Mouse (Mus musculus): ENCODE data around the gene Klhl7. TPM values are rescaled to one million over a fixed set of nuclear protein-coding genes. Genes with fewer than 3 reads are reported as not detected.
A peak's percentile ranks its signal among the peaks of the same experiment; 100 is the strongest.
"Not testable (repeated sequence)": the region's sequence is repeated elsewhere in the genome, so short reads cannot be mapped to it uniquely, and the experiment has no call there.

Klhl7 gene
- total RNA-seq, 2 experiments from 2014 or later: 87.9 to 91.3 TPM

- DNase-seq (ENCODE audit: low spot score in 2 of 2): peak in 1 of 2 experiments; percentile 46
Observed at GRCm38 (mm10) chr5:24092496-24092895, 7.9 kb upstream of the Klhl7 start.

GRCm38 (mm10) chr5:24095393-24095792 lies 5.0 kb upstream of the Klhl7 start:
- DNase-seq (ENCODE audit: low spot score in 2 of 2): no peak

- DNase-seq (ENCODE audit: low spot score in 2 of 2): no peak
Observed at GRCm38 (mm10) chr5:24095881-24096280, 4.5 kb upstream of the Klhl7 start.

- DNase-seq (ENCODE audit: low spot score in 2 of 2): peak; percentile 22 to 71
Observed at GRCm38 (mm10) chr5:24100810-24101311, 456 bp downstream of the Klhl7 start.

- peak in 1 of 2 experiments; percentile 56 for DNase-seq (ENCODE audit: low spot score in 2 of 2)
Observed at GRCm38 (mm10) chr5:24101446-24102140, 1.2 kb downstream of the Klhl7 start.

GRCm38 (mm10) chr5:24103235-24103634 lies 2.8 kb downstream of the Klhl7 start:
- DNase-seq (ENCODE audit: low spot score in 2 of 2): not testable (repeated sequence)

- DNase-seq (ENCODE audit: low spot score in 2 of 2): no peak
Observed at GRCm38 (mm10) chr5:24103841-24104240, 3.4 kb downstream of the Klhl7 start.

- DNase-seq (ENCODE audit: low spot score in 2 of 2): no peak
Observed at GRCm38 (mm10) chr5:24107071-24107739, 6.8 kb downstream of the Klhl7 start.

- no peak for DNase-seq (ENCODE audit: low spot score in 2 of 2)
Observed at GRCm38 (mm10) chr5:24107740-24108098, 7.3 kb downstream of the Klhl7 start.

GRCm38 (mm10) chr5:24110068-24110467 lies 9.7 kb downstream of the Klhl7 start:
- DNase-seq (ENCODE audit: low spot score in 2 of 2): no peak

- no peak for DNase-seq (ENCODE audit: low spot score in 2 of 2)
Observed at GRCm38 (mm10) chr5:24112116-24112903, 11.9 kb downstream of the Klhl7 start.

GRCm38 (mm10) chr5:24122221-24122620 lies 21.8 kb downstream of the Klhl7 start:
- no peak for DNase-seq (ENCODE audit: low spot score in 2 of 2)

- DNase-seq (ENCODE audit: low spot score in 2 of 2): no peak
Observed at GRCm38 (mm10) chr5:24124175-24124574, 23.8 kb downstream of the Klhl7 start.

- DNase-seq (ENCODE audit: low spot score in 2 of 2): no peak
Observed at GRCm38 (mm10) chr5:24124579-24125276, 24.3 kb downstream of the Klhl7 start.

- DNase-seq (ENCODE audit: low spot score in 2 of 2): no peak
Observed at GRCm38 (mm10) chr5:24125910-24126636, 25.7 kb downstream of the Klhl7 start.

GRCm38 (mm10) chr5:24126967-24127366 lies 26.6 kb downstream of the Klhl7 start:
- DNase-seq (ENCODE audit: low spot score in 2 of 2): no peak

- DNase-seq (ENCODE audit: low spot score in 2 of 2): no peak
Observed at GRCm38 (mm10) chr5:24146964-24147363, 46.6 kb downstream of the Klhl7 start.

- DNase-seq (ENCODE audit: low spot score in 2 of 2): no peak
Observed at GRCm38 (mm10) chr5:24152199-24152598, 51.8 kb downstream of the Klhl7 start.

- no peak for DNase-seq (ENCODE audit: low spot score in 2 of 2)
Observed at GRCm38 (mm10) chr5:24156774-24157173, 56.4 kb downstream of the Klhl7 start.

- DNase-seq (ENCODE audit: low spot score in 2 of 2): peak; percentile 88 to 96
Observed at GRCm38 (mm10) chr5:24164789-24165445, 64.5 kb downstream of the Klhl7 start, which contains the start of gene Nupl2. Nupl2 (plus strand) TSS chr5:24164963.
